Mouse (Mus musculus) gastrocnemius, postnatal 25 days (tissue): Measurements from ENCODE around the gene Slc5a9. TPM values are rescaled to one million over a fixed set of nuclear protein-coding genes. Genes with fewer than 3 reads are reported as not detected.
"Not testable (repeated sequence)": the region's sequence is repeated elsewhere in the genome, so short reads cannot be mapped to it uniquely, and the experiment has no call there.

Experiments
- DNase-seq: peaks from one replicate; pipeline ENCODE4 v3.0.0; 2022
- long read RNA-seq, 2 experiments: library from polyadenylated mRNA; stranded (forward); transcript quantifications; one replicate each; pipeline ENCODE4 v2.0.0; 2021
- total RNA-seq, 2 experiments: library from RNA; stranded (reverse); gene quantifications; 1 replicate in 1 of 2; 2 replicates in 1 of 2; pipeline ENCODE4 v1.2.3; 2021

The Slc5a9 gene
- not detected for total RNA-seq
- long read RNA-seq, experiment 1, result 0 reads
- long read RNA-seq, experiment 2, result 0 reads

- no peak for DNase-seq
Measured at GRCm38 (mm10) chr4:111902775-111903174, at the start of gene Slc5a9. Slc5a9 (minus strand) TSS chr4:111902918.

DNA sequence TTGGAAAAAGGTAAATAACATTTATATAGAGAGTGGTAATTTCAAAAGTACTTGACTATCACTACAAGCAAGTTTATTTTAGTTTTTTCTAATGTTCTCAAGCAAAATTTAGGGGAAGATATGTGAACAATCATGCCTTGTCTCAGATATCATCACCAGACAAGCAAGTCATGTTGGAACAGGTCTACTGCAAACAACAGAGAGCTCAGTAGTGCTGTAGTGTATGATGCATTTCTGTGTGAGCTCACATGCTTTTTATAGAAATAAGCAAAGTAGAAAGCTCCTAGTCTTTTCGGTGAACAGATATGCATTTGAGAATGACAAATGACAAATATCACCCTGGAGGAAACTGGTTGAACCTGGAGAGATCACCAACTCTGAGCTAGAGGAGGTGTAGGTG is 16.4 kb upstream of the Slc5a9 start, which contains the start of gene Skint8:
TSS of gene Skint8 (plus strand) at position 301 of the 400 bp plus-strand sequence.
- no peak for DNase-seq

DNA sequence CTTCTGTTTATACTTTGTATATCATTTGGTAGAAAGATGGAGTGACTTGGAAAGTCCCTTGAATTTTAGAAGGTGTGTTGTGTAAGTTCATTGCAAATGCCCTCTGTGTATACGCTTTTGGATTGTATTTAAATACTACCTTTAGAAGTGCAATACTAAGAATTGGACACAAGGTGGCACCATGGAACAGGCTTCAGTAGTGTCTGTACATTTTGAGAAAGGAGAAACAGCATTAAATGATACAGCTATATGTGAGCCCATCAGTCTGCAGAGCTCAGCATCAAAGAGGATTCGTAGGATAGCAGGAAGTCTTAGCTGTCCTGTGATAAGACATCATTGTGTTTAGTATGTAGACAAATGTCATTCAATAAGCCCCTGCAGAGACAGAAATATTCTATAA is 5.2 kb upstream of the Slc5a9 start:
- no peak for DNase-seq

DNA sequence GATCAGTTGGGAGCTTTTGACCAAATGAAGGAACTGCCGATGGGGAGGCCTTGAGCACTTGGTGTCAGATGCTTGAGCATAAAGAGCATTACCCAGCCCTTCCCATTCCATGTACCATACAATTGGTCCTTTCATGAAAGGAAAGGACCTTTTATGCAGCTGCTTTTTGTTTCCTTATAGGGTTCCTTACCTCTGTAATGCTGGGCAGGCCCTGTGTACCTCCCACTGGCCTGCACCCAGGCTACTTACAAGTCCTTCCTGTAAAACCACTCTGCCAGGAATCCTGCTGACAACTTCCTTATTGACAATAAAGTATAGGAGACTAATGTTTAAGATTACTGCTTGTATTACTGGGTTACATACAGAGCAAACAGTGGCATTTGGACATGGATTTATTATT is 1.2 kb downstream of the Slc5a9 start:
- no peak for DNase-seq

- not testable (repeated sequence) for DNase-seq
Measured at GRCm38 (mm10) chr4:111900491-111900890, 2.2 kb downstream of the Slc5a9 start.

GRCm38 (mm10) chr4:111898566-111898965 is 4.2 kb downstream of the Slc5a9 start:
- DNase-seq, result no peak

GRCm38 (mm10) chr4:111897755-111898154 is 5.0 kb downstream of the Slc5a9 start:
- no peak for DNase-seq

- DNase-seq, result no peak
Measured at GRCm38 (mm10) chr4:111892138-111892537, 10.6 kb downstream of the Slc5a9 start.

DNA sequence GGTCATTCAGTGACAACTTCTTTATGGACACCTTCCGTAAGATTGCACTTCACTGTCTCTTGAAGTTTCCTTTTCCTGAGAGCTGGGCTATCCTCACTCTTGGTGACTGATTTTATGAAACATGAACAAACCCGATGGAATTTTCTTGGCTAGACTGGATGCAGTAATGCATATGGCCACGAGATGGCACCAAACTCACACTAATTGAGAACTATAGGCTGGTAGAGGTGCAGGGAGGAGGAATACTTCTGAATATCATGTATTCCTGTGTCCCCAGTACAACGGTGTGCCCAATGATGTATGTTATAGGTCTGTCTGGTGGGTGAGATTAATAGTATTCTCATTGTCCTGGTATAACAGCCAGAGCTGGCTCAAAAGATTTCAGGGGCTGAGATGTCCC is 16.1 kb downstream of the Slc5a9 start:
- no peak for DNase-seq

DNA sequence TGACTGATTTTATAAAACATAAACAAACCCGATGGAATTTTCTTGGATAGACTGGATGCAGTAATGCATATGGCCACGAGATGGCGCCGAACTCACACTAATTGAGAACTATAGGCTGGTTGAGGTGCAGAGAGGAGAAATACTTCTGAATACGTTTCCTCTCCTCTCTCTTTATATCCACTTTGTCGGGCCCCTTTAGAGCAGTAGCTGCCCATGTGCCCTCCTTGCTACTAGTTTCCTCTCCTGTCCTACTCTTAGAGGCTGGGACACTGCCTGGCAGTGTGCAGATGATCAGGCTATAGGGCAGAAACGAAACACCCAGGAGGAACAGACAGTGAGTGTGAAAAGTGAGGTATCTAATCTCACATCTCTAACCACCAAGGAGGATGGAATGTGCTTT is 16.7 kb downstream of the Slc5a9 start:
- no peak for DNase-seq

DNA sequence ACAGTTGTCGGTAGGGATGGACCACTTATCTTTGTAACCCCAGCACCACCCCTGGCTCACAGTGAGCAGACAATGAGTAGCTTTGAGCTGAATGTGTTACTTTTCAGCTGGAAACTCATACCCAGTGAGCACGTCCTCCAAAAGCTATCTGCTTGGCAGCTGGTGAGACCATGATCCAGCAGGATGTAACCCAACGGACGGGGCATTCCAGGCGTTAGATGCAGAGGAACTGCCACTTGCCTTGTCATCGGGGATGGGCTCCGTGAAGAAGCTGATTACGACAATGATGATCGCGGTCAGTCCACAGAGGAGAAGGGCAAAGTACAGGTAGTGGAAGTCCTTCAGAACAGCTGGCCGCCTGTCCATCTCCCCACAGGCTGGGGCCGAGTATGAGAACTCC is 19.2 kb downstream of the Slc5a9 start:
- no peak for DNase-seq

- DNase-seq, result no peak
Measured at GRCm38 (mm10) chr4:111880112-111880875, 22.4 kb downstream of the Slc5a9 start.

- peak; percentile 13 for DNase-seq
Measured at GRCm38 (mm10) chr4:111867743-111868401, 34.8 kb downstream of the Slc5a9 start.

DNA sequence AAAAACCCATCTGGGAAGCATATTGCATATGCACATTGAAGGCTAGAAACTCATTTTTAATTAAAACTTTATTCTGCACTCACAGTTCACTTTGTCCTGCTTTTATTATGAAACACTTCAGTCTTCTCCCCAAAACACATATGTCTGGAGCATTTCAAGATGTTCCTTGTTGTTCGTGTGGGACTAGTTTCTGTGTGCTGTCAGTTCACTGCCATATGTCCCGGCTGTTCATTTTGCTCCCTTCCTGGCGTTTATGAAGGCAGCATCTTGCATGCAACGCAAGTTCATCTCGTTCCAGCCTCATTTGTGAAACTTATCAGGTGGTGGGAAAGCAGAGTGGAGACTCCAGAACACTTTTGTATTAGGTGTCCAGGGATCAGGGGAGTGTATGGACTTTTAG is 36.0 kb downstream of the Slc5a9 start:
- no peak for DNase-seq

GRCm38 (mm10) chr4:111852626-111853025 is 50.1 kb downstream of the Slc5a9 start:
- no peak for DNase-seq

- no peak for DNase-seq
Measured at GRCm38 (mm10) chr4:111838882-111839281, 63.8 kb downstream of the Slc5a9 start.

Other genes with a start within 250 kb of the Slc5a9 start
- gene Spata6, start 182.9 kb downstream of the Slc5a9 start, total RNA-seq, result 1 to 10 TPM; 2.8 to 3.5 TPM
- not detected for gene Skint8, start 16.5 kb upstream of the Slc5a9 start, total RNA-seq
- not detected for gene Skint7, start 70.0 kb upstream of the Slc5a9 start, total RNA-seq
- gene Skint1, start 103.4 kb upstream of the Slc5a9 start, total RNA-seq, result not detected
- gene Skint4, start 169.1 kb upstream of the Slc5a9 start, total RNA-seq, result not detected